Mouse (Mus musculus) c-Kit-positive CD71-positive TER-119-positive erythroid progenitor cells, embryonic 14.5 days (primary cell): Measurements from ENCODE around the gene Rnaseh2a.

Experiments
- DNase-seq: peaks from one replicate; pipeline ENCODE4 v3.0.0-alpha.2; 2013; ENCODE audit warnings: low spot score

Gene Rnaseh2a

DNA sequence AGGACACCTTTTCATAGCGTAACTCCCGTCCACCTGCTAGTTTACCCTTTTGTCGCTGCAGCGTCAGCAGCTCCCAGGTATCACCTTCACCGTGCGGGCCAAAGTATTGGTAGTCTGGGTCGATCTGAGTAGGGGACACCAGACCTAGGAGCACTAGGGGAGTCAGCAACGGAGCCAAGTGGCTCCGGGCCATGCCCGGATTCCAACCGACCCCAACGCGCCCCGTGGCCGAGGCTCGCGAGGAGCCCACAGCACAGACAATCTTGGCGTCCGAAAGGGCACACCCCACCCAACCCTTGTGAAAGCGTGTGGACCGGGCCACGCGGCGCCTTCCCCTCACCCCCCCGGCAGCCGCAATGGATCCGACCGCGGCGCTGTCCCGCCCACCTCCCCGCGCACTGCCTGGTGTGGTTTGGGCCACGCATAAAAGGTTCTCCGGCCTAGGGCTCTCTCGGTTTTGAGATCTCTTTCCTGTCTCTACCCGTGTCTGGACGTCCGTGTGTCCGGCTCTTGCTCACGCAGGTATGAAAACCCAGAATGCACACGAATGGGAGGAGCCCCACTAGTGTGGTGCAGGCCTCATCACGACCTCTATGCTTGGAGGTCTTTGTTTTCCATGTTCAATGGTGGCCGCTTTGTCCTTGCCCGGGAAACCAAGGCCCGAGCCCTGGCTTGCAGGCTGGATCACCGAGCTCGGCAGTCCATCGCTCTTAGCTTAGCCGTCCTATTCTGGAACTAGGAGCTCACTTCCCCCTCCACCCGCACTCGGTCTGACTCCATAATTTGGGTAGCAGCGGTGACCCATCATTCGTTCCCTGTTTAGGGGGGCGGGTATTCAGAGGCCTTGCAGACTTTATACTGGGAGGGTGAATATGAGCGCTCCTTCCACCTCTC is at the start of gene Rnaseh2a, which contains the start of the genes Gm49661 and Prdx2:
TSS of gene Rnaseh2a (minus strand) at position 527 of the 894 bp plus-strand sequence.
TSS of gene Gm49661 (minus strand) at position 193 of the 894 bp plus-strand sequence.
TSS of gene Prdx2 (plus strand) at position 347 of the 894 bp plus-strand sequence.
- DNase-seq, result peak; percentile 84

DNA sequence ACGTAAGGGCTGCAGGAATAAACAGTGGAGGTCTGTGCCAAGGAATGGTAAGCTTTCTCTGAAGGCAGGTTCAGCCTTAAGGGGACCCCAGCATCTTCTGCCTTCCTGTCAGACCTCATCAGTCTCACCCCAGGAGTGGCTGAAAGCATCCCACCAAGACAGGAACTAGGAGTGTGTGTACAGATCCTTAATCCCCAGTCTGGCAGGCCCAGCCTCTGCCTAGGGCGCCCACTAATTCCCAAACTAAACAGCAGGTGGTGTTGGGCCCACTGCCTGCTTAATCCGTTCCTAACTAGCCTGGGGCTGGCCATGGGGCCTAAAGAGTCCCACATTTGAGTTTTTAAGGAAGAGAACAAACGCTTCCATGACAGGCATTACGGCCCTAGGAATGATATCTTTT is 47.6 kb upstream of the Rnaseh2a start:
- no peak for DNase-seq

GRCm38 (mm10) chr8:85016724-85017123 is 47.2 kb upstream of the Rnaseh2a start:
- no peak for DNase-seq

GRCm38 (mm10) chr8:85014431-85014830 is 44.9 kb upstream of the Rnaseh2a start, which contains the start of gene Best2:
TSS of gene Best2 (minus strand) at chr8:85014531.
- DNase-seq, result no peak

DNA sequence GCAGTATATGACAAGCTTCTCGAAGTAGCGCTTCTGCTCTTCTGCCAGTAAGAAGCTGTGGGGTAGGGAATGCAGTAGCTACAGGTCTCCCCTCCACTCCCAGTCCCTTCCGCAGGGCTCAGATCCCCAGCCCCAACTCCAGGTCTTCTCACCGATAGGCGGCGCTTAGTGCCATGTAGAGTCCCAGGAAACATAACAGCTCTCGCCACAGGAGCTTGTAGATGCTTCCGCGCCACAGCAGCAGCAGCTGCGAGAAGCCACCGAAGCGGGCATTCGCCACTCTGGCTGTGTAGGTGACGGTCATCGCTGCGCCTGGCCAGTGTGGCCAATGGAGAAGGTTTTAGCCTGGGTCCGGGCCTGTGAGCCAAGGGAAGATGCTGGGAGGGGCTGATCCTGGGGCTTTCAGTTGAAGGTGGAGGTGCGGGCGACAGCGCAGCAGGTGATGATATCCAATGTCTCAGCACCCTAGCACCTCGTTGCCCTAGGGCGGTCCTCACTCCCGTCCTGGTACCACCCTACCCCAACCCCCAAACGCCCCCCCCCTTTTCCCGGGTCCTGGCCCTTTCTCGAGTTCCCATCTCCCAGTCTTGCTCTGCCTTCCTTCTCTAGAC is 43.8 kb upstream of the Rnaseh2a start:
- DNase-seq, result peak; percentile 47

DNA sequence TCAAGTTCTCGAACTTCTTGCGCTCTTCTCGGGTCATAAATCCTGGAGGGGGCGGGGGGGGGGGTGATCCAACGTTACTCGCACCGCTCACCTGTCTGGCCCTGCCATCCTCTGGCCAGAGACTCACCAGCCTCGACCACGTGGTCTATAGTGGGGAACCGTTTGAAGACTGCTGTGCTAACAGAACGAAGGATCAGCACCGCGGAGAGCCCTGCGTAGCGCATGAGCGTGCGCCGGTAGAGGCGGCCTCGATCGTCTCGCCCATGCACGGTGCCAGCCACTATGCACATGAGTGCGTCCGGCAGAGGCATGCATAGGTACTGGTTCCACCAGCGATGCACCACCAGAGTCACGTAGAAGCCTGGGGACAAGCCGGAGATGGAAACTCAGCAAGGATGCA is 41.7 kb upstream of the Rnaseh2a start:
- DNase-seq, result no peak

DNA sequence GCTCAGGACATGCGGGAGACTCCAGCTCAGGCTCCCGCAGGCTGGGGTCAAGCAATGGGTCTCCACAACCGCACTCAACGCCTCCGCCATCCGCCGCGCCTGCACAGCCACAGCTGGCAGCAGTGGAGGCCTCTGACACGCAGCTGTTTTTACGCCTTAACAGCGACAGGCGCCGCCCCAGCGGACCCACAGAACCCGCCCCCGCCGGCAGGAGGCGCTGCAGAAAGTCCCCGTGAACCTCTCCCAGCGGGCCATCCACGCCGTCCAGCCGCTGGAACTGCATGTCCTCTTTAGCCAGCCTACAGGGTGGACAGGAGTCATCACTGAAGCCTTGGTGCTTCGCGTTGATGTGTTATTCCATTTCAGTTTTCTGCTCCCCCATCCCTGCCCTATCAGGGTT is 38.1 kb upstream of the Rnaseh2a start:
- DNase-seq, result peak; percentile 37

DNA sequence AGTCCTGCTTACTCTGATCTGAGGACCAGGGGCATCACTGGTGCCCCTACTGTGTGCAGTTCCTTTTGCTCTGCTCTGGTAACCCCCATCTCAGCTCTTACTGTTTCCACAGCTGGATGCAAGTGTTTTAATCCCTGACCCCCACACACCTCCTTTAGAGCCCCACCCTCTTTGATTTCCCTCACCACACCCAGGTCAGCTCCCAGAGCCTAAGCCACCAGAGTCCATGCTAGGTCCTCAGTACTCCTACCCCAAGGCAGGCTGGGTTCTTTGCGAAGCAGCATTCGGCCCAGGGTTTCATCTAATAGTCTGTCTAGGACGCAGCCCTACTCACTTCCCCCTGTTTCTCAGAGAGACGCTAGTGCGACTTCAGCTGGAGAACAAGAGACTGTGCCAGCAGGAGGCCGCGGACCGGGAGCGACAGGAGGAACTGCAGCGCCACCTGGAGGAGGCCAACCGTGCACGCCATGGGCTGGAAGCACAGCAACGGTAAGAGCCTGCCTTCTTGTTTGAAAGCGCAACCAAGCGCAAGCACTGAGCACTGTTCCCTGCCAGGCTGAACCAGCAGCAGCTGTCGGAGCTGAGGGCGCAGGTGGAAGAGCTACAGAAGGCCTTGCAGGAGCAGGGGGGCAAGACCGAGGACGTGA is 28.2 kb upstream of the Rnaseh2a start:
- DNase-seq, result peak; percentile 84

- DNase-seq, result no peak
Observed at GRCm38 (mm10) chr8:84996978-84997377, 27.4 kb upstream of the Rnaseh2a start.

DNA sequence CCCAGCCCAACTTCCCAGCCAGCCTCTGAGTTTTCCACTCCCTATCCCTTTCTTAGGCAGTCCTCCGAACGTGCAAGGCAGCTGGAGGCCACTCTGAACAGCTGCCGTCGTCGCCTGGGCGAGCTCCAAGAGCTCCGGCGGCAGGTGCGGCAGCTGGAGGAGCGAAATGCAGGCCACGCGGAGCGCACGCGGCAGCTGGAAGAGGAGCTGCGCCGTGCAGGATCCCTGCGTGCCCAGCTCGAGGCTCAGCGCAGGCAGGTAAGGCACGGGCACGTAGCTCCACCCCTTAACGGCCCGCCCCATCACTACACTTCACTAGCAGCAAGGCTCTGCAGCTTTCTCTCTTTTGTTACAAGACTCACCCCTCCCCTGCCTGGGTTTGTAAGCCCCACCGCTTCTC is 26.1 kb upstream of the Rnaseh2a start:
- no peak for DNase-seq

GRCm38 (mm10) chr8:84994375-84994774 is 24.8 kb upstream of the Rnaseh2a start:
- DNase-seq, result no peak

GRCm38 (mm10) chr8:84990836-84991235 is 21.3 kb upstream of the Rnaseh2a start:
- no peak for DNase-seq

GRCm38 (mm10) chr8:84990349-84990748 is 20.8 kb upstream of the Rnaseh2a start, which contains the start of gene Hook2:
TSS of gene Hook2 (plus strand) at chr8:84990603.
- peak; percentile 99 for DNase-seq

GRCm38 (mm10) chr8:84989810-84990209 is 20.2 kb upstream of the Rnaseh2a start:
- peak; percentile 96 for DNase-seq

GRCm38 (mm10) chr8:84989311-84989731 is 19.8 kb upstream of the Rnaseh2a start:
- DNase-seq, result peak; percentile 65

DNA sequence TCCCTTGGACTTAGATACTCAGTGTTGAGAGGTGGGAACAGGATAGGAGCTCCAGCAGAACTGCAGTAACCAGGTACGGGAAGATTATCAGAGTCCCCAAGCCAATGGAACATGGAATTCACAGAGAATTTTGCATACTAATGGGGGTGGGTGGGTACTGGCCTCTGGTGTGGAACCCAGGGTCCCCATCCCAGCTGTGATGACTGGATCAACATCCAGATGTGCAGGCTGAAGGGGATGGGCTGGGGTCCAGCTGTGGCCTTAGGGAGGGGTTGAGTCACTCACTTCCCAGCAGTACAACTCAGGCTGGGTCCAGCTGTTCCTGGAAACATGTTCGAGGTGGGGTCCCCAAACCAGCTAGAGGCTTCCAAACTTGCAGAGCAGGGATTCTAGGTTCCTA is 18.3 kb upstream of the Rnaseh2a start:
- DNase-seq, result no peak

GRCm38 (mm10) chr8:84987388-84987787 is 17.8 kb upstream of the Rnaseh2a start:
- no peak for DNase-seq

DNA sequence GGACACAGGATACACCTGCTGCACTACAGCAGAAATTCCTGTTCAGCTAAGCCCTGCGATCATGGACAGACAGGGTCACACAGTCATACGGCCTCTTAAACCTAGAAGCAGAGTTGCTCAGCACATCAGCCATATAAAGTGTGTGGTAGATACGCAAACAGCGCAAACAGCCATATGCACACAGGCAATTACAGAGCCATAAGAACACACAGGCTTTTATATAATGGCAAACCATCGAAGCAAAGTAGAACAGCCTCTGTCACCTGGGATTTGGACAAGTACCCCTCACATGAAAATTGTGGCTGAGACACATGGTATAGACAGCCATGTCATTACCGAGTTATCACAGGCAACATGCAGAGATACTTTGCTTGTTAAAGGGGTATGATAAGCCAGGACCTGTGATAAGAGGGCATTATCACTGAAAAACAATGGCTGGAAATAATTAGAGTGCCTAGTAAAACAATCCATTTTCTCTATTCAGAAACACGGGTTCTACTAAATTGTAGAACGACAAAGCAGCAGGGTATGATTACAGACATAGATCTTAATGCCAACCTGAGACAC is 16.9 kb upstream of the Rnaseh2a start:
- peak; percentile 50 for DNase-seq

GRCm38 (mm10) chr8:84985684-84986378 is 16.3 kb upstream of the Rnaseh2a start:
- DNase-seq, result peak; percentile 68

DNA sequence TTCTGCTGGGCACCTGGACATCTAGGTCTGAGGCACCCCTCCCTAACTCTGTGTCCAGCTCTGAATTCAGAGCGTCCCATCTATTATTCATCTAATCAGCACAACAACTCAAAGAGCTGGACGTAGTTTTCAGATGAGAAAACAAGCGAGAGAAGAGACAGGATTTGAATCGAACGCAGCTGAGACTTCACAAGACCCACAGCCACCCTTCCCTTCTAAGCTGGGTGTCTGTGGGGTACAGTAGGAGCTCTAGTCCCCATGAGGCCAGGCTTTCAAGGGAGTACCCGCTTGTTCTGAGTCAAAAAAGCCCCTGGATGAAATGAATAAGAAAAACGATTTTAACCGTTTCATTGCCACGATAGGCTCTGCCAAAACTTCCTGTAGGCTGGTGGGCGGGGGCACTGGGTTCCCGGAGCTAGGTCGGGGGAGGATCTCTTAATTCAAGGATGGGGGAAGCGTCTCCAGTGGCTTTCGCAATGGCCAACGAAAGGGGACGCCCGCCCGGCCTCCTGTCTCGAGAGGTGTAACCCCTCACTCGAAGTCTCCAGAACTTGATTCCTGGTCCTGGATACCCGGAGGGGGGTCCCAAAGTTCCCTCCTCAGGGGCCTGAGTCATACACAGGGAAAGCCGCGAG is 15.6 kb upstream of the Rnaseh2a start:
- DNase-seq, result peak; percentile 22
